In the genomic region with DNA sequence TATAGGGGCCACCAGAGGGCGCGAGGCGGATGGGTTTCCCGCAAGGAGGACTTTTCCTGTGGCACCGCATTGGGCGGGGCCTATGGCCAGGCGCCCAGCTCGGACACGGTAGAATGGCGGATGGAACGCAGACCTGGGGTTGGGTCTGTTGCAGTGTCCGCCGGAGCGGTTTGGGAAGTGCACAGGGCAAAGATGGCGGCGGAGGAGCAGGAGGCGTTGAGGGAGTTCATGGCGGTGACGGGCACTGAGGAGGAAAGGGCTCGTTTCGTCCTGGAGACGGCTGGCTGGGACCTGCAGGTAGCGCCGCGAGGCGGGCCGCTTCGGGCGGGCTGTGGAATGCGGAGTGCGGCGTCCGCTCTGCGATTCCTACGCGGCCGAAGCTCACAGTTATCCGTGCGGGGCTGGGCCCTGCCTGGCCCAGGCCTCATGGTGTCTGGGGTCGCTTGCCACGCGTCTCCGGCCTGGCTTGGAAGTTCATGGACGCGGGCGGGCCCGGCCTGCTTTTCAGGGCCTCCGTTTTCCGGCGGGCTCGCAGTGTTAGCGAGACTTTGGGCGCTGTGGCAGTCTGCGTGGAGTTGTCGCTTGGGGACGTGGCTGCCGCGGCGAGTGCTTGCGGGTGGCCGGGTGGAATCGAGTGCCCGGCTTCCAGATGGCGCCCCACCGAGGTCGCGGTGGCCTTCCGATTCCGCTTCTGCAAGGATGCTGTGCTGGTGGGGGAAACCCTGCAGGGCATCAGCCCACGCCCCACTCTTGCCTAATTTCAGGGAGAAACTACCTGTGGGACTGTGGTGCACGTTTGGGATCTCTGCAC, we compare ENCODE assay signal across 8 mouse cellular contexts. TPM values are rescaled to one million over a fixed set of nuclear protein-coding genes. Genes with fewer than 3 reads are reported as not detected.
DNase-seq lines count a peak whose midpoint lies in the region; ATAC-seq and TF ChIP-seq lines count a peak whose summit lies in the region.
"Not testable (repeated sequence)": the region's sequence is repeated elsewhere in the genome, so short reads cannot be mapped to it uniquely, and the experiment has no call there.

No protein-coding gene starts in this region.

- not testable (repeated sequence) for TF ChIP-seq CTCF in ES-Bruce4 (IDR thresholded peaks at IDR 0.05; ENCODE audit: low read depth, low read length)
- TF ChIP-seq CTCF in liver, postnatal 0 days (IDR thresholded peaks at IDR 0.05; ENCODE audit: low read depth) = peak; percentile 49

- not testable (repeated sequence) for H3K4me1 ChIP-seq in ES-Bruce4 (ENCODE audit: control insufficient read depth, insufficient read depth, low read length); forebrain, embryonic 13.5 days; liver, postnatal 0 days (ENCODE audit: insufficient read depth); neural tube, embryonic 14.5 days (ENCODE audit: control insufficient read depth, insufficient read depth, low read length)

- intact Hi-C loops in heart, postnatal 10 days (cut with DNase I) = not testable (repeated sequence)

- TF ChIP-seq EP300 in ES-Bruce4 (IDR thresholded peaks at IDR 0.05; ENCODE audit: insufficient read depth, low read depth, low read length); liver, postnatal 0 days (IDR thresholded peaks at IDR 0.05; ENCODE audit: low read depth): not testable (repeated sequence)

- H3K27ac ChIP-seq in ES-Bruce4 (ENCODE audit: insufficient read depth, low read length) = not testable (repeated sequence)
- peak overlapping the region; percentile 76 for H3K27ac ChIP-seq in forebrain, embryonic 13.5 days
- H3K27ac ChIP-seq in liver, postnatal 0 days (ENCODE audit: low read depth) = peak overlapping the region; percentile 78
- peak overlapping the region; percentile 79 for H3K27ac ChIP-seq in neural tube, embryonic 14.5 days (ENCODE audit: low read depth, low read length)

- peak overlapping the region; percentile 81 for H3K9ac ChIP-seq in ES-Bruce4 (ENCODE audit: low read depth, poor library complexity, severe bottlenecking)
- peak overlapping the region; percentile 76 for H3K9ac ChIP-seq in forebrain, embryonic 13.5 days
- peak overlapping the region; percentile 94 for H3K9ac ChIP-seq in liver, postnatal 0 days (replicated peaks)
- H3K9ac ChIP-seq in neural tube, embryonic 14.5 days (replicated peaks; ENCODE audit: low read depth, low read length) = peak overlapping the region; percentile 78

- WGBS in forebrain, embryonic 13.5 days = 13% methylated on average over 71 of the region's 71 CpGs
- WGBS in large intestine, adult 2 months = 14% methylated on average over 71 of the region's 71 CpGs
- WGBS in liver, postnatal 0 days (ENCODE audit: insufficient replicate concordance) = 10% methylated on average over 66 of the region's 71 CpGs
- WGBS in neural tube, embryonic 14.5 days = 16% methylated on average over 63 of the region's 71 CpGs

- H3K9me3 ChIP-seq in ES-Bruce4 (replicated peaks; ENCODE audit: control insufficient read depth, insufficient read depth, low read length, poor library complexity, severe bottlenecking); forebrain, embryonic 13.5 days (replicated peaks); liver, postnatal 0 days (ENCODE audit: low read length); neural tube, embryonic 14.5 days (ENCODE audit: control insufficient read depth, low read length): not testable (repeated sequence)

- H3K27me3 ChIP-seq in ES-Bruce4 (ENCODE audit: control insufficient read depth, insufficient read depth, low read length, poor library complexity, severe bottlenecking); forebrain, embryonic 13.5 days; liver, postnatal 0 days (ENCODE audit: insufficient read depth, low read length); neural tube, embryonic 14.5 days (ENCODE audit: control insufficient read depth, insufficient read depth, low read length): not testable (repeated sequence)

- not testable (repeated sequence) for H3K36me3 ChIP-seq in ES-Bruce4 (ENCODE audit: control insufficient read depth, insufficient read depth, low read length, poor library complexity, severe bottlenecking); forebrain, embryonic 13.5 days (ENCODE audit: poor library complexity, severe bottlenecking); liver, postnatal 0 days (replicated peaks; ENCODE audit: insufficient read depth, low read length); neural tube, embryonic 14.5 days (ENCODE audit: control insufficient read depth, insufficient read depth, low read length)

- peak; percentile 100 for DNase-seq in heart, postnatal 10 days
- peak; percentile 77 for DNase-seq in large intestine, adult 2 months (ENCODE audit: low read depth, low spot score)
- DNase-seq in liver, postnatal 0 days = peak; percentile 95
- DNase-seq in testis, postnatal 10 days (ENCODE audit: low spot score) = peak; percentile 96

- TF ChIP-seq POLR2A in ES-Bruce4 (IDR thresholded peaks at IDR 0.05; ENCODE audit: insufficient read depth, low read length) = not testable (repeated sequence)

- peak overlapping the region; percentile 60 for H3K4me3 ChIP-seq in ES-Bruce4 (ENCODE audit: low read depth, low read length)
- peak overlapping the region; percentile 51 for H3K4me3 ChIP-seq in forebrain, embryonic 13.5 days
- H3K4me3 ChIP-seq in liver, postnatal 0 days (ENCODE audit: low read depth, low read length) = peak overlapping the region; percentile 77
- peak overlapping the region; percentile 59 for H3K4me3 ChIP-seq in neural tube, embryonic 14.5 days (ENCODE audit: low read depth, low read length)

- peak; percentile 97 for ATAC-seq in cerebellum, adult (ENCODE audit: insufficient number of reproducible peaks, low FRiP score, low TSS enrichment)
- peak; percentile 100 for ATAC-seq in forebrain, embryonic 13.5 days
- ATAC-seq in liver, postnatal 0 days = peak; percentile 100
- ATAC-seq in neural tube, embryonic 14.5 days (ENCODE audit: low read depth) = peak; percentile 100

- peak overlapping the region; percentile 56 for H3K4me2 ChIP-seq in forebrain, embryonic 13.5 days
- H3K4me2 ChIP-seq in liver, postnatal 0 days (ENCODE audit: low read depth, low read length) = peak overlapping the region; percentile 69
- H3K4me2 ChIP-seq in neural tube, embryonic 14.5 days (ENCODE audit: low read depth, low read length) = peak overlapping the region; percentile 39

RNA-seq across cellular contexts. Expression of a gene that starts 55.4 kb away (rescaled TPM):
- 1.1 TPM in 1 of 2 replicates, not detected in the other for polyA plus RNA-seq in ES-Bruce4 (2011; ENCODE audit: insufficient read depth, insufficient read length, low read depth, missing spikeins)
- not detected in 2 replicates for polyA plus RNA-seq in forebrain, embryonic 13.5 days (2015; fragmentation: Nextera tagmentation; extraction: Ambion mirVana)
- total RNA-seq in heart, postnatal 10 days (2021) = under 1 TPM; 0.25 to 0.41 TPM
- not detected in 2 replicates for polyA plus RNA-seq in large intestine, adult 2 months (2012; rRNA removed)
- not detected in 2 replicates for polyA plus RNA-seq in liver, postnatal 0 days (2015; fragmentation: Nextera tagmentation; extraction: Ambion mirVana)
- polyA plus RNA-seq in neural tube, embryonic 14.5 days (2014; fragmentation: Nextera tagmentation; extraction: Ambion mirVana) = not detected in 2 replicates
